Mouse (Mus musculus) forebrain, embryonic 12.5 days (tissue): ENCODE data around the gene Magi1. TPM values are rescaled to one million over a fixed set of nuclear protein-coding genes. Genes with fewer than 3 reads are reported as not detected.

Experiments used
- ATAC-seq: fragments of 200-750 bp; cut with Nextera tagmentation; 2 replicates; pipeline ENCODE4 v1.8.0; 2017; ENCODE audit warnings: moderate TSS enrichment; ENCODE audit not compliant: low FRiP score
- H3K27ac ChIP-seq: fragments of 300-500 bp; sonication (generic); 2 replicates; pipeline ENCODE4 v1.5.1; 2016; ENCODE audit warnings: mild to moderate bottlenecking
- H3K27me3 ChIP-seq: fragments of 300-500 bp; sonication (generic); 2 replicates; pipeline ENCODE4 v1.6.1; 2016; ENCODE audit warnings: mild to moderate bottlenecking
- H3K36me3 ChIP-seq: fragments of 300-500 bp; sonication (generic); replicated peaks from 2 replicates; pipeline ENCODE4 v1.6.1; 2016; ENCODE audit warnings: mild to moderate bottlenecking
- H3K4me1 ChIP-seq: fragments of 300-500 bp; sonication (generic); 2 replicates; pipeline ENCODE4 v1.6.1; 2016
- H3K4me2 ChIP-seq: fragments of 300-500 bp; sonication (generic); 2 replicates; pipeline ENCODE4 v1.6.1; 2016; ENCODE audit warnings: mild to moderate bottlenecking, moderate library complexity
- H3K4me3 ChIP-seq: fragments of 300-500 bp; sonication (generic); replicated peaks from 2 replicates; pipeline ENCODE4 v1.5.1; 2016; ENCODE audit warnings: mild to moderate bottlenecking
- H3K9ac ChIP-seq: fragments of 300-500 bp; sonication (generic); 2 replicates; pipeline ENCODE4 v1.6.1; 2016; ENCODE audit warnings: mild to moderate bottlenecking
- H3K9me3 ChIP-seq: fragments of 300-500 bp; sonication (generic); 2 replicates; pipeline ENCODE4 v1.6.1; 2016
- whole genome bisulfite sequencing: fragments of 180-500 bp; shearing (Covaris S2); methylation state at CpG from one replicate; pipeline ENCODE4 v1.1.7; 2016; 5-methylcytosine and 5-hydroxymethylcytosine counted together
- polyA plus RNA-seq: library from polyadenylated mRNA; unstranded; fragments of >200 nt; fragmentation: Nextera tagmentation; extraction: Ambion mirVana; gene quantifications from 2 replicates; pipeline ENCODE4 v1.2.1, GENCODE M21; 2016

Magi1 gene
- polyA plus RNA-seq, 1 experiment from 2014 or later: 45.5 TPM

- 6% methylated on average over 17 of the region's 17 CpGs for WGBS
- no peak for ATAC-seq
- peaks cover 35% of the 10 kb centered on the region for H3K4me1 ChIP-seq
- H3K27ac ChIP-seq: no peak overlapping the region
- H3K36me3 ChIP-seq: no peaks in the 10 kb centered on the region
- peak overlapping the region; percentile 52 for H3K9ac ChIP-seq
- H3K4me2 ChIP-seq: peak overlapping the region; percentile 88
- H3K27me3 ChIP-seq: no peaks in the 10 kb centered on the region
- no peaks in the 10 kb centered on the region for H3K9me3 ChIP-seq
- H3K4me3 ChIP-seq: peak overlapping the region; percentile 81
Measured at GRCm38 (mm10) chr6:94281606-94282280, 2.0 kb downstream of the Magi1 start.

- H3K27ac ChIP-seq: no peak overlapping the region
- peaks cover 4% of the 10 kb centered on the region; the same call in 1 of the 2 replicates for H3K4me1 ChIP-seq
- H3K4me2 ChIP-seq: no peak overlapping the region
- ATAC-seq: no peak
- H3K36me3 ChIP-seq: no peaks in the 10 kb centered on the region
- no peaks in the 10 kb centered on the region for H3K27me3 ChIP-seq
- H3K4me3 ChIP-seq: no peak overlapping the region
- WGBS: 90% methylated on average over 3 of the region's 3 CpGs
- H3K9me3 ChIP-seq: no peaks in the 10 kb centered on the region
- H3K9ac ChIP-seq: no peak overlapping the region
Measured at GRCm38 (mm10) chr6:94273941-94274340, 9.8 kb downstream of the Magi1 start.

GRCm38 (mm10) chr6:94270001-94270400, 13.7 kb downstream of the Magi1 start:
- Histone ChIP-seq H3K27me3 (no peaks in the 10 kb centered on the region), H3K27ac (no peak overlapping the region), H3K4me1 (peaks cover 10% of the 10 kb centered on the region), H3K9me3 (no peaks in the 10 kb centered on the region), H3K4me2 (no peak overlapping the region), H3K9ac (no peak overlapping the region), H3K36me3 (no peaks in the 10 kb centered on the region), H3K4me3 (no peak overlapping the region)
- 90% methylated on average over 5 of the region's 5 CpGs for WGBS
- no peak for ATAC-seq

- Histone ChIP-seq H3K4me3 (no peak overlapping the region), H3K4me2 (no peak overlapping the region), H3K27me3 (no peaks in the 10 kb centered on the region), H3K27ac (no peak overlapping the region), H3K9ac (no peak overlapping the region), H3K4me1 (peaks cover 12% of the 10 kb centered on the region), H3K36me3 (no peaks in the 10 kb centered on the region), H3K9me3 (no peaks in the 10 kb centered on the region)
- 89% methylated on average over 4 of the region's 4 CpGs for WGBS
- ATAC-seq: no peak
Measured at GRCm38 (mm10) chr6:94269174-94269573, 14.5 kb downstream of the Magi1 start.

- Histone ChIP-seq H3K4me1 (peaks cover 12% of the 10 kb centered on the region), H3K36me3 (no peaks in the 10 kb centered on the region), H3K27me3 (no peaks in the 10 kb centered on the region), H3K9ac (no peak overlapping the region), H3K4me2 (no peak overlapping the region), H3K27ac (no peak overlapping the region), H3K9me3 (no peaks in the 10 kb centered on the region), H3K4me3 (no peak overlapping the region)
- 54% methylated on average over 3 of the region's 3 CpGs for WGBS
- no peak for ATAC-seq
Measured at GRCm38 (mm10) chr6:94265244-94265935, 18.3 kb downstream of the Magi1 start.

GRCm38 (mm10) chr6:94264183-94264941, 19.4 kb downstream of the Magi1 start:
- H3K9ac ChIP-seq: no peak overlapping the region
- ATAC-seq: no peak
- H3K4me1 ChIP-seq: peaks cover 12% of the 10 kb centered on the region
- WGBS: 74% methylated on average over 7 of the region's 7 CpGs
- no peak overlapping the region for H3K27ac ChIP-seq
- H3K4me2 ChIP-seq: no peak overlapping the region
- no peaks in the 10 kb centered on the region for H3K27me3 ChIP-seq
- no peaks in the 10 kb centered on the region for H3K9me3 ChIP-seq
- H3K4me3 ChIP-seq: no peak overlapping the region
- no peaks in the 10 kb centered on the region for H3K36me3 ChIP-seq

DNA sequence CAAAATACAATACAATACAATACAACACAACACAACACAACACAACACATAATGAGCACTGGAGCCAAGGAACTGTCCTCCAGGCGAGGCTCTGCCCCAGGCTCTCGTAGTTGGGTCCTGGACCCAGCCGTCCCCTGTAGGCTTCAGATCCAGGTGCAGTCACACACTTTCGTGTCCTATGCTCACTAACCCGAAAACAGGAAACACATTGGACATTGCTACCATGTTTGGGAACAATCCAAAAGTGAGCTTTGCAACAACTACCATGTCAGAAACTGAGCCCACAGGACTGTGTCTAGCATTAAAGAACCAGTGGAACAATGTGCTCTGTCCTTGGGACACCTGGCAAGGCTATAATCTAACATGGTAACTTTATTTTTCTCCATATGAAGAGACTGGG, 22.9 kb downstream of the Magi1 start:
- H3K9ac ChIP-seq: no peak overlapping the region
- peaks cover 12% of the 10 kb centered on the region; the same call in 1 of the 2 replicates for H3K4me1 ChIP-seq
- ATAC-seq: no peak
- no peaks in the 10 kb centered on the region for H3K9me3 ChIP-seq
- H3K27ac ChIP-seq: no peak overlapping the region
- H3K4me2 ChIP-seq: no peak overlapping the region
- 96% methylated on average over 5 of the region's 5 CpGs for WGBS
- no peak overlapping the region for H3K4me3 ChIP-seq
- H3K36me3 ChIP-seq: no peaks in the 10 kb centered on the region
- H3K27me3 ChIP-seq: no peaks in the 10 kb centered on the region

GRCm38 (mm10) chr6:94259981-94260380, 23.7 kb downstream of the Magi1 start:
- Histone ChIP-seq H3K4me1 (peaks cover 11% of the 10 kb centered on the region), H3K9me3 (no peaks in the 10 kb centered on the region), H3K27me3 (no peaks in the 10 kb centered on the region), H3K4me3 (no peak overlapping the region), H3K36me3 (no peaks in the 10 kb centered on the region), H3K9ac (no peak overlapping the region), H3K27ac (no peak overlapping the region), H3K4me2 (no peak overlapping the region)
- whole genome bisulfite sequencing: 91% methylated on average over 2 of the region's 2 CpGs
- no peak for ATAC-seq

DNA sequence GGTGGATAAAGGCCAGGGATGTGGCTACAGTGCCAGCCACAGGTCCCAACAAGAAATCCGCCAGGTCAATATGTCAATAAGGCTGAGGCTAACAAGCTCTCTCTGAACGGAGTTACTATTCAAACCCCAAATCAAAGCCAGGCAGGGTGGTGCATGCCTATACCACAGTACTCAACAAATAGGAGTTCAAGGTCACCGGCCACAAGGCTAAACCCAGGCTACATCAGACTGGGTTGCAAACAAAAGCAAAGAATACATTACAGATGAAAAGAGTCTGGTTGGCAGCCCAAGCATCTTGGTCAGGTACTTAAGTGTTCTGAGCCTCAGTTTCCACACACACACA, 25.9 kb downstream of the Magi1 start:
- Histone ChIP-seq H3K4me1 (peaks cover 17% of the 10 kb centered on the region), H3K27ac (no peak overlapping the region), H3K4me3 (no peak overlapping the region), H3K36me3 (no peaks in the 10 kb centered on the region), H3K9ac (no peak overlapping the region), H3K4me2 (no peak overlapping the region), H3K27me3 (no peaks in the 10 kb centered on the region), H3K9me3 (no peaks in the 10 kb centered on the region)
- ATAC-seq: no peak
- WGBS: 58% methylated on average over 3 of the region's 3 CpGs

DNA sequence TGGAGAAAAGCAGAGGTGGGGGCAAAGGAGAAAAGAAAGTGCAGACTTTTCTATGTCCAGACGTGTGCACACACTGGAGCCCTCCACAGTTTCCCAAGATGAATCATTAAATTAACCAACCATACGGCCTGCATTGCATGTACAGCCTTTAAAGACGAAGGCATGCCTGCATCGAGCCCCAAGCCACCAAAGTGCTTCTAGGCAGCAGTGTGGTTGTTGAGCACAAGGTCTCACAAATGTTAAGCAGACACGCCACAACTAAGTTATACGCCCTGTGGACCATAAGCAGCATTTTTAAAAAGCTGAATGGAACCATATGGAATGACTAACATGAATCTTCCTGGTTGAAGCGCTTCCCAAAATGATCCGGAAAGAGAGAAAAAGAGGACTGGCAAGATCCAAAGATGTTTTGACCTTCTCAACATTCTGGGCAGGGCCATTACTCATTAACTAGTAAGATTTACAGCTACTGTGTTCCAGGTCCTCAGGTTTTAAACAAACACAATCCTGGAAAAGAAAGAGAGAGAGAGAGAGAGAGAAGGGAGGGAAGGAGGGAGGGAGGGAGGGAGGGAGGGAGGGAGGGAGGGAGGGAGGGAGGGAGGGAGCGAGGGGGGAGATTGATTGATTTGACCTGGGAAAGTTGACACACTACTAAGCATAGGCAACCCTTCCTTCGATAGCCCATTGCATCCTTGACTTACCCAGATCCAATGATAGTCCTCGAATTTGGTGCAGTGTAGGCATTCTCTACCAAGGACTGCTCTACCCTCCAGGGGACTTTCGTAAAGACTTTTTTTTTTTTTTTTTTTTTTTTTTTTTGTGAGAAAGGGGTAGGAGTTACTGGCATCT, 26.5 kb downstream of the Magi1 start:
- Histone ChIP-seq H3K27ac (no peak overlapping the region), H3K36me3 (no peaks in the 10 kb centered on the region), H3K4me1 (peaks cover 17% of the 10 kb centered on the region), H3K4me3 (no peak overlapping the region), H3K9ac (no peak overlapping the region), H3K4me2 (no peak overlapping the region), H3K27me3 (no peaks in the 10 kb centered on the region), H3K9me3 (no peaks in the 10 kb centered on the region)
- no peak for ATAC-seq
- 80% methylated on average over 11 of the region's 12 CpGs for WGBS

- Histone ChIP-seq H3K4me1 (peaks cover 26% of the 10 kb centered on the region), H3K4me3 (no peak overlapping the region), H3K27me3 (no peaks in the 10 kb centered on the region), H3K27ac (no peak overlapping the region), H3K36me3 (no peaks in the 10 kb centered on the region), H3K9me3 (no peaks in the 10 kb centered on the region), H3K9ac (no peak overlapping the region), H3K4me2 (no peak overlapping the region)
- no peak; the same call in 1 of the 2 replicates for ATAC-seq
- WGBS: 81% methylated on average over 8 of the region's 8 CpGs
Measured at GRCm38 (mm10) chr6:94253943-94254342, 29.8 kb downstream of the Magi1 start.
